Mouse (Mus musculus): ENCODE measurements at regions not wholly inside any gene's neighbourhood (a gene's known extent, or its start where the extent isn't known, plus 50 kb on each side); places are given as distances from the start of the nearest gene placed in this dataset.
"Not testable (repeated sequence)": the region's sequence is repeated elsewhere in the genome, so short reads cannot be mapped to it uniquely, and the experiment has no call there.

- no peak for DNase-seq (ENCODE audit: extremely low spot score)
These were observed 57.8 kb downstream of the Dusp6 start for GRCm38 (mm10) chr10:99320797-99321196.

GRCm38 (mm10) chr10:99323358-99323757, 60.3 kb downstream of the Dusp6 start:
- DNase-seq (ENCODE audit: extremely low spot score) = no peak

GRCm38 (mm10) chr10:99327501-99327900, 64.5 kb downstream of the Dusp6 start:
- no peak for DNase-seq (ENCODE audit: extremely low spot score)

DNA sequence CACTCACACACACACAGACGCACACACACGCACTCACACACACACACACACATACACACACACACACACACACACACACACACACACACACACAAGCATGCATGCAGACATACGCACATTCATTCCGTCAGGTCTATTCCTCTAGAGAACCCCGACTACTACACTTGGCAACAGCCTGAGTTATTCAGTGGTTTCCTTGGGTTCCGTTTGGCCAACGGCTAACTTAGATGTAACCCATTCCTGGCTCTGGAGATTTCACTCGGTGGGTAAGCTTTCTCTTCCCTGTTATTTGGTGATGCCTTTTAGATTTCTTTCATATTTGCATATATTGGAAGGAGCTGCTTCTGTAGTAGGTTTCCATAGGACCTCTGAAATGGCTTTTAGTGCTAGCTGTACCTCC, 65.5 kb downstream of the Dusp6 start:
- DNase-seq (ENCODE audit: extremely low spot score) = no peak

GRCm38 (mm10) chr10:99329469-99329868, 66.4 kb downstream of the Dusp6 start:
- DNase-seq (ENCODE audit: extremely low spot score) = no peak

DNA sequence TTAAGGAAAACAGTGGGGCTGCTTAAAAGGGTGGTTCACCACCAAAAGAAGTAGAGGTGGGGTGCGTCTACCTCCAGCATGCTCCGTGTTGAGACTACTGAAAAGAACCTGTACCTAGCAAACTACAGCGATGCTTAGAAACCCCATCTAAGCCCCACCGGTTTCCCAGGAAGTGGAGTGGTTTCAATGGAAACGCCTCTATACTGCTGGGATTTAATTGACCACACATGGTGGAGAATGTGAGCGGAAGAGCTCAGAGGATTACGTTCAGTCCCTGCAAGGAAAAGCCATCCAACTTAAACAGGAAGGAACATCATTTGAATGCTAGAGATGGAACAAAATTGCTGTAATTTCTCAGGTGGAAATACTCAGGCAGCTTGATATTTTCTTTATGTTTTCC, 67.5 kb downstream of the Dusp6 start:
- DNase-seq (ENCODE audit: extremely low spot score) = no peak

DNA sequence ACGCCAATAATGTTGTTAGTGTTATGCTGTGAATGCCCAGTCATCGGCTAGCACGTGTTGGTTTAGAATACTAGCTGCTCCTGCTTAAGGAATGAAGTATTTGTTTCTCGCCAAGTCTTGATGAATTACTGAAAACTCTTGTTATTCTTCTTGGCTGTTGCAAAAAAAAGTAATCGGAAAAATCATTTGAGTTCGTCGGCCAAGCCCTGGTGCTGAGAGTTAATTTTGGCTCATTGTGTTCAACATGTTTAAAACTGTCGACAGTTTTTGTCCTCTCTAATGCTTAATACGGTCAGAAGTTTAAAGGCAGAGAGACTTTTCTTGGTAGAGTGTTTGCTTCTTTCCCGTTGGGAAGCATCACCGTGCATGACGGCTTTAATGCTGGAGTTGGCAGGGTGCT, 68.8 kb downstream of the Dusp6 start:
- no peak for DNase-seq (ENCODE audit: extremely low spot score)

GRCm38 (mm10) chr10:99333831-99334230, 70.8 kb downstream of the Dusp6 start:
- DNase-seq (ENCODE audit: extremely low spot score) = no peak

GRCm38 (mm10) chr10:99336091-99336490, 73.1 kb downstream of the Dusp6 start:
- DNase-seq (ENCODE audit: extremely low spot score) = no peak

- not testable (repeated sequence) for DNase-seq (ENCODE audit: extremely low spot score)
These were observed 75.8 kb downstream of the Dusp6 start for GRCm38 (mm10) chr10:99338790-99339189.

- DNase-seq (ENCODE audit: extremely low spot score) = not testable (repeated sequence)
These were observed 76.4 kb downstream of the Dusp6 start for GRCm38 (mm10) chr10:99339291-99339912.

GRCm38 (mm10) chr10:99340057-99340456, 77.0 kb downstream of the Dusp6 start:
- DNase-seq (ENCODE audit: extremely low spot score) = not testable (repeated sequence)

DNA sequence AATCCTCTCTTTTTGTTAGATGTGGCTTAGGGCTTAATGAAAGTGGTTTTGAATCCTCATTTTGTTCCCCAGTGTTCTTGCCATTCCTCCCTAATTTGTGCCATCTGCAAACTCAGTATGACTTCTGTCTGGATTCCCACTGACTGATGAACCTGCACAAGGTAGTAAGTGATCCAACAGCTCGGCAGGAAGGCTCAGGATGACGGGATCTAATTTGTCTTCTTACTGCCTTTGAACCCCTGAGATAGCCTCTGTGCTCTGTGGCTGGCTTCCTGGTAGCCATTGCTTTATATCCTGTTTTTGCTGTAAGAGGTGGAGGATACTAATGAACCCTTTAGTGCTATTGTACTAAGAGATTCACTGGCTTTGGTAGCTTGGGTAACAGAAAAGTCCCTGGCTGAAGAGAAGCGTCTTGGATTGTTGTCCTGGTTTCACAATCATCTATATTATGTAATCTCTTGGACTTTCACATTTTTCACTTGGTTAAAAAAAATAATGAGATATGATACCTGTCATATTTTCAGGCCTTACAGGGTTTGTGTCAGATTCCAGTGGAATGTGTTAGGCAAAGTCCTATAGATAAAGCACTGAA, 86.2 kb downstream of the Dusp6 start:
- no peak for DNase-seq (ENCODE audit: extremely low spot score)

- DNase-seq (ENCODE audit: extremely low spot score) = peak; percentile 34
These were observed 90.7 kb downstream of the Dusp6 start for GRCm38 (mm10) chr10:99353541-99354292.

DNA sequence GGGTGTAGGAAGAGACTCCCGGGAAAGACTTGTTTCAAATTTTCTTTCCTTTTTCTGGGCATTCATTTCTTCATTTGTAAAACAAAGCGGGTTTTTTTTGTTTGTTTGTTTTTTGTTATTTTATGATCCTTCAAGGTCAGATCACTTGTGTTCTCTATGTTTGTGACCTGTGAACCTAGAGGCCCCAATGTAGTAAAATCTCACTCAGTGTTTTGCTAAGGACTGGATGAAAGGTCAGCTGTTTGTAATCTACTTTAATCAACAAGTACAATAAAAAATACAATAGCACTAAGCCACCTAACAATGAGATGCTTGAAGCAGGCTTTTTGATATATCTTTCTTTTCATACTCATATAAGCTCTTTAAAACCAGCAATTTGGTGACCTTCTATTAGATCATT, 91.3 kb downstream of the Dusp6 start:
- DNase-seq (ENCODE audit: extremely low spot score) = no peak

DNA sequence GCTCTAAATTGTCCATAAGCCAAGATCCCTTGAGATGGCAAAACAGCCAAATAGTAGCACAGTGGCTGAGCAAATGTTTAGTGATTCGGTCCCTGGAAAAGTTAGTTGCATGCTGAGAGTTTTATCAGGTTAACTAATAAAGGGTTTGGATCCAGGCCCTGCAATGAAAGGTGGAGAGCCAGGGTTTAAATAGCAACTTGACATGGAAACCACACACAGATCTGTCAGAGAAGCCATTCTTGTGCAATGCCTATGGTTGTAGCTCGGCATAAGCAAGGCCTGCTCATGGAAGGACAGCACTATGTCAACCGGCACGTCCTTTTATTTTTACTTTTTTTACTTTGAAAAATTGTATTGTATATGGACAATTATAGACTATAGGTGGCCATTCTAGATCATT, 92.3 kb downstream of the Dusp6 start:
- no peak for DNase-seq (ENCODE audit: extremely low spot score)

DNA sequence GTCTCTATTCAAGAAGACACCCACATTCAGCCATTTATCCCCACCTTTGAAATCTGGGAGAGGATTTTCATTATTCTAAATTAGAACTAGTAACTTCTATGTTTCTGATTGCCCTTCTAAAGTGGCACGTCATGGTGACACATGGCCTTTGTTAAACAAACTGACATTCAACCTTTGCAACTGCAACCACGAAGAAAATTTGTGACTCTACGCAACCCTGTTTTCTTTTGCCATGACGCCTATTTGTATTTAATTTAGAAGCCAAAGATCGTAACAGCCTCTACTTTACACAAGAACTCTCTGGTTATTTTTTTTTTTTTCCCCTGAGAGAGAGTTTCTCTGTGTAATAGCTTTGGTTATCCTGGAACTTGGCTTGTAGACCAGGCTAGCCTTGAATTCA, 93.2 kb downstream of the Dusp6 start:
- no peak for DNase-seq (ENCODE audit: extremely low spot score)

GRCm38 (mm10) chr10:99356883-99357282, 93.9 kb downstream of the Dusp6 start:
- DNase-seq (ENCODE audit: extremely low spot score) = no peak

DNA sequence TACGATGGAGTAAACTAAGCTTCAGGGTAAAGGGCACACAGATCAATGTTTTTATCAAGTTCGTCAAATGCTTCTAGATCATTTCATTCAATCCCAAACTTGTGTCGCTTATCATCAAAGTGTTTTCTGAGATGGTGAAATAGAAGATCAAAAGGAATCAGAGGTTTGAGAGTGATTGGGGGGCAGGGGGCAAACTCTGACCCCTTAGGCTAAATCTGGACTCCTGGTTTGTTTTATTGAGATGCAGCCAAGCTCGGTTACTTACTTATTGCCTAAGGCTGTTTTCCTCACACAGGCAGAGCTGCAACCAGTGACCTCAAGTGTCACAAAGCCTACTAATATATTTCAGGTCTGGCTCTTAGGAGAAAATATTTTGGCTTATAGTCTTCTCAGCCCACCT, 94.3 kb downstream of the Dusp6 start:
- DNase-seq (ENCODE audit: extremely low spot score) = no peak

- DNase-seq (ENCODE audit: extremely low spot score) = no peak
These were observed 95.2 kb downstream of the Dusp6 start for GRCm38 (mm10) chr10:99358256-99358655.

DNA sequence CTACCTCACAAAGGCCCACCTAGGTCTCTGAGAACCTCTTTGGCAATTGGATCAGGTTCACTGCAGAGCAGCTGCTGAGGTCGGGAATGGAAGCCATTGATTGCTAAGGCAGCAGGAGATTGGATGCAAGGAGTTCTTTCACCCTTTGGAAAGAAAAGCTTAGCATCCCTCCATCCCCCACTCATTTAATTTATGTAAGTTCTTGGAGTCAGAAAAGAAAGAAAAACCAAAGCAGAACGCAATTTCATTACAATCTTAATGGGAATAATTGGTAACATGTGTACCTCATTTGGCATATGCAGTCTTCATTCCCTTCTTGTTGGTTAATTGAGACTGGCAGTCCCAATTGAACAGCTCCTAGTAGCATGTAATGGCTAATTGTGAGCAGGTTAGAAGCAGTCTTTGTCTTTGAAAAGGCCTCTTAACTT, 96.4 kb downstream of the Dusp6 start:
- no peak for DNase-seq (ENCODE audit: extremely low spot score)

GRCm38 (mm10) chr10:99360601-99361000, 97.6 kb downstream of the Dusp6 start:
- DNase-seq (ENCODE audit: extremely low spot score) = not testable (repeated sequence)

DNA sequence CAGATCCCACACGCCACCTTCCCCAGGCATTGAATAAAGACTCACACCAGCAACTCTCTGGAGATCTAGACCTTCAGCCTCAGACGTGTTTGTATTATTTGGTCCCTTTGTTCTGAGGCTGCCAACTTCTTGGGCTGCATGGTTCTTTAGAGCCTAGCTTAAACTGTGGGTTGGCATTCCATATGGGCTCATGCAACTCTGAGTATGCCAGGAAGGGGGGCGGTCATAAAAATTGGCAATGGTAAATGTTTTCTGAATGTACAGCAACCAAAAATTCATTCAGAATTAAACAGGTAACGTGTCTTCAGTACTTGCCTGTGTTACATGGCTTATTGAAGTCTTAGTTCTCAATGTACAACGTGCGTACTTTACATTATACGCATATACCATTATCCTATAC, 103.1 kb downstream of the Dusp6 start:
- no peak for DNase-seq (ENCODE audit: extremely low spot score)

Measured in embryo, embryonic 9.5 days (tissue).